Mouse (Mus musculus) hindbrain, postnatal 0 days (tissue): Measurements from ENCODE around the gene Skap1. TPM values are rescaled to one million over a fixed set of nuclear protein-coding genes. Genes with fewer than 3 reads are reported as not detected.

Source experiments
- ATAC-seq: fragments of 200-750 bp; cut with Nextera tagmentation; 2 replicates; pipeline ENCODE4 v1.8.0; 2017; ENCODE audit warnings: mild to moderate bottlenecking, moderate TSS enrichment, moderate library complexity
- DNase-seq: peaks from one replicate; pipeline ENCODE4 v3.0.0-alpha.2; 2015; ENCODE audit warnings: low spot score
- H3K27ac ChIP-seq: fragments of 300-500 bp; sonication (generic); 2 replicates; pipeline ENCODE4 v1.5.1; 2014; ENCODE audit warnings: mild to moderate bottlenecking
- H3K27me3 ChIP-seq: fragments of 300-500 bp; sonication (generic); 2 replicates; pipeline ENCODE4 v1.6.1; 2014; ENCODE audit warnings: low read length, mixed read lengths; ENCODE audit not compliant: insufficient read depth
- H3K36me3 ChIP-seq: fragments of 300-500 bp; sonication (generic); 2 replicates; pipeline ENCODE4 v1.6.1; 2014; ENCODE audit warnings: low read length, mixed read lengths; ENCODE audit not compliant: insufficient read depth
- H3K4me1 ChIP-seq: fragments of 300-500 bp; sonication (generic); 2 replicates; pipeline ENCODE4 v1.6.1; 2014; ENCODE audit warnings: antibody characterized with exemption, low read length, mixed read lengths; ENCODE audit not compliant: insufficient read depth
- H3K4me2 ChIP-seq: fragments of 300-500 bp; sonication (generic); 2 replicates; pipeline ENCODE4 v1.6.1; 2014; ENCODE audit warnings: low read depth, mild to moderate bottlenecking, low read length, moderate library complexity, mixed read lengths
- H3K4me3 ChIP-seq: fragments of 300-500 bp; sonication (generic); 2 replicates; pipeline ENCODE4 v1.5.1; 2014; ENCODE audit warnings: low read length
- H3K9ac ChIP-seq: fragments of 300-500 bp; sonication (generic); replicated peaks from 2 replicates; pipeline ENCODE4 v1.6.1; 2014; ENCODE audit warnings: mild to moderate bottlenecking, low read length, moderate library complexity, mixed read lengths
- H3K9me3 ChIP-seq: fragments of 300-500 bp; sonication (generic); 2 replicates; pipeline ENCODE4 v1.6.1; 2016; ENCODE audit warnings: low read length, mixed read lengths
- CTCF ChIP-seq: IDR thresholded peaks from 2 replicates; pipeline ENCODE4 v1.5.1; 2016; ENCODE audit warnings: antibody characterized with exemption, control low read depth, low read depth
- WGBS: fragments of 180-500 bp; shearing (Covaris S2); extraction: QIAGEN DNeasy Blood & Tissue Kit; methylation state at CpG from one replicate; pipeline ENCODE4 v1.1.7; 2014; 5-methylcytosine and 5-hydroxymethylcytosine counted together
- polyA plus RNA-seq: library from polyadenylated mRNA; unstranded; fragments of >200 nt; fragmentation: Nextera tagmentation; extraction: Ambion mirVana; gene quantifications from 2 replicates; pipeline ENCODE4 v1.2.1, GENCODE M21; 2015
- total RNA-seq: library from RNA; depleted of rRNA; stranded (reverse); fragments of >200 nt; gene quantifications from 2 replicates; pipeline ENCODE4 v1.2.3, GENCODE M21; 2014

Skap1 gene
- total and polyA plus RNA-seq, 2 experiments from 2014 or later = 2.5 to 5.7 TPM

GRCm38 (mm10) chr11:96596301-96596700 is 131.9 kb downstream of the Skap1 start:
- no peaks in the 10 kb centered on the region for H3K27me3 ChIP-seq
- no peaks in the 10 kb centered on the region for H3K9me3 ChIP-seq
- no peak overlapping the region for H3K9ac ChIP-seq
- H3K4me2 ChIP-seq = peak overlapping the region; percentile 41
- H3K27ac ChIP-seq = peak overlapping the region; percentile 9; the same call in 1 of the 2 replicates
- 17% methylated on average over 6 of the region's 6 CpGs for WGBS
- ATAC-seq = no peak
- TF ChIP-seq CTCF = no peak
- H3K4me3 ChIP-seq = peak overlapping the region; percentile 17
- H3K36me3 ChIP-seq = no peaks in the 10 kb centered on the region
- DNase-seq = peak; percentile 33
- no peaks in the 10 kb centered on the region for H3K4me1 ChIP-seq

GRCm38 (mm10) chr11:96602806-96603205 is 138.4 kb downstream of the Skap1 start:
- ATAC-seq = no peak
- Histone ChIP-seq H3K4me2 (no peak overlapping the region), H3K4me1 (no peaks in the 10 kb centered on the region), H3K9me3 (no peaks in the 10 kb centered on the region), H3K27ac (no peak overlapping the region), H3K36me3 (no peaks in the 10 kb centered on the region), H3K27me3 (no peaks in the 10 kb centered on the region), H3K9ac (no peak overlapping the region), H3K4me3 (no peak overlapping the region)
- DNase-seq = no peak
- no peak for TF ChIP-seq CTCF
- WGBS = 83% methylated on average over 3 of the region's 3 CpGs

DNA sequence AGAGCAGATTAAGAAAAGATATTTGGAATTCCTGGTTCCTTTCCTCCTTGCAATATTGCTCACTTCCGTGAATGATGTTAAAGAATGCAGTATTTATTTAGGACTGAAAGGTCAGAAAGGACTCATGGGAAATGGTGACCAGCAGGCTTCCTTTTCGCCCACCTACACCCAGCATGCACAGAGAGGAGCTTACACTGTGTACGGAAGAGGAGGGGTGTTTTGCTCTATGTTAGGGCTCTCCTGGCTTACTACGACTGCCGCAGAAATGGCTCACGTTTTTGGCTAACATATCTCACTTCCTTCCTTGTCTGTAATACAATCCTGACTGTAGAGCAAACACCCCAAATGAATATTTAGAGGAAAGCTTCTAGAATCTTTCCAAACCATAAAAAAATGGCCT is 139.9 kb downstream of the Skap1 start:
- no peak for ATAC-seq
- TF ChIP-seq CTCF = no peak
- WGBS = 73% methylated on average over 6 of the region's 6 CpGs
- no peaks in the 10 kb centered on the region for H3K9me3 ChIP-seq
- H3K36me3 ChIP-seq = no peaks in the 10 kb centered on the region
- H3K4me2 ChIP-seq = no peak overlapping the region
- H3K27ac ChIP-seq = no peak overlapping the region
- H3K4me1 ChIP-seq = no peaks in the 10 kb centered on the region
- DNase-seq = no peak
- no peak overlapping the region for H3K4me3 ChIP-seq
- H3K27me3 ChIP-seq = no peaks in the 10 kb centered on the region
- no peak overlapping the region for H3K9ac ChIP-seq

DNA sequence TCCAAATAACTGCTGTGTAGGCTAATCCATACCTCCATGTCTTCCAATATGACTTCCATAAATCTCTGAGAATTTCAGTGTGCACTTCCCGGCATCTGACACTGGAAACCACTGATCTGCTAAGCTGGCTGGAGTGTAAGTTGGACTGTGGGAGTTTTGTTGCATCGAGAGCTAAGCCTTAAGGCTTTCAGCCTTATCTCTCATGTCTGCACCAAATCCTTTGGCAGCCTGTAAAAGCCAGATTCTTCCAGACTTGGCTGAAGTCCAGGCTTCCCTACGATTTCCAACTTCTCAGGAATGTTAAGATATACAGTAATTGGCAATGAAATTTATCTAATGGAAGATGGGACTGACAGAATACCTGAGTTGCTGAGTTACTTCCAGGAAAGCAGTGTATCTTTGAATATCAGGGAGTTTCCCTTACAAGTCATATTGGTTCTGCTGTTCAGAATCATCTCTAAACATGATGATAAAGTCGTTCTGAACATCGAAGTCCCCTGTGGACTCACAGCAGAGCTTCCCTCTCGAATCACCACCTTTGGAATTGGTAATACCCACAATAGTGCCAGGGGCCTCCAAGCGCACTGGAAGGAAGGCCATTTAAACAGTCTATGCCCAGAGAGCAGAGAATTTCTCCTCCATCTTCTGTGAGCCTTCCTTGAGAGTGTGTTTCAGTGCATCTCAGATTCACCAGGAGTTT is 140.5 kb downstream of the Skap1 start:
- Histone ChIP-seq H3K9ac (no peak overlapping the region), H3K27ac (no peak overlapping the region), H3K27me3 (no peaks in the 10 kb centered on the region), H3K4me1 (no peaks in the 10 kb centered on the region), H3K4me2 (no peak overlapping the region), H3K4me3 (no peak overlapping the region), H3K9me3 (no peaks in the 10 kb centered on the region), H3K36me3 (no peaks in the 10 kb centered on the region)
- no peak for TF ChIP-seq CTCF
- no peak for ATAC-seq
- no peak for DNase-seq
- WGBS = 52% methylated on average over 7 of the region's 7 CpGs

DNA sequence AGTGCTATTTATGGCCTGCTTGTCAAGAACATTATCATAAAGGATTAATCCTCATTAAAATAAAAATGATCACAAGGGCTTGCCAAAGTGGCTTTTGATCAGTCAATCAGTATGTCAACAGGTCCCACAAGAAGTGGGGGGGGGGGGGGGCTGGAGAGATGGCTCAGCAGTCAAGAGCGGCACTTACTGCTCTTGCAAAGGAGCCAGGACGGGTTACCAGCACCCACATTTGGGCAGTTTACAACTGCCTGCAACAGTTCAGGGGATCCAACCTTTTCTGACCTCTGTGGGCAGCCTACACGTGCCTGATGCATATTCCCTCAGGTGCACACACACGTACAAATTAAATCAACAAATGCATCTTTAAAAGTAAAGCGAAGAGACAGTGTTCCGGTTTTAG is 141.1 kb downstream of the Skap1 start:
- Histone ChIP-seq H3K4me1 (no peaks in the 10 kb centered on the region), H3K9ac (no peak overlapping the region), H3K4me2 (no peak overlapping the region), H3K27ac (no peak overlapping the region), H3K36me3 (no peaks in the 10 kb centered on the region), H3K27me3 (no peaks in the 10 kb centered on the region), H3K4me3 (no peak overlapping the region), H3K9me3 (no peaks in the 10 kb centered on the region)
- no peak for TF ChIP-seq CTCF
- 88% methylated on average over 6 of the region's 6 CpGs for WGBS
- DNase-seq (no peak), ATAC-seq (no peak)

- no peak overlapping the region for H3K27ac ChIP-seq
- no peaks in the 10 kb centered on the region for H3K9me3 ChIP-seq
- ATAC-seq = no peak
- H3K9ac ChIP-seq = no peak overlapping the region
- no peak overlapping the region for H3K4me3 ChIP-seq
- TF ChIP-seq CTCF = no peak
- peaks cover 3% of the 10 kb centered on the region; the same call in 1 of the 2 replicates for H3K27me3 ChIP-seq
- H3K4me1 ChIP-seq = no peaks in the 10 kb centered on the region
- H3K36me3 ChIP-seq = no peaks in the 10 kb centered on the region
- no peak for DNase-seq
- no peak overlapping the region for H3K4me2 ChIP-seq
- 86% methylated on average over 11 of the region's 11 CpGs for WGBS
Measured at GRCm38 (mm10) chr11:96612596-96612995, 148.2 kb downstream of the Skap1 start.

GRCm38 (mm10) chr11:96616792-96617191 is 152.4 kb downstream of the Skap1 start:
- no peaks in the 10 kb centered on the region for H3K9me3 ChIP-seq
- 59% methylated on average over 5 of the region's 5 CpGs for WGBS
- H3K36me3 ChIP-seq = no peaks in the 10 kb centered on the region
- H3K4me2 ChIP-seq = no peak overlapping the region
- no peak overlapping the region for H3K4me3 ChIP-seq
- TF ChIP-seq CTCF = no peak
- H3K27ac ChIP-seq = no peak overlapping the region
- ATAC-seq (no peak), DNase-seq (no peak)
- peaks cover 3% of the 10 kb centered on the region; the same call in 1 of the 2 replicates for H3K27me3 ChIP-seq
- no peaks in the 10 kb centered on the region; the same call in 1 of the 2 replicates for H3K4me1 ChIP-seq
- H3K9ac ChIP-seq = no peak overlapping the region
